Mouse (Mus musculus) lung, postnatal 0 days (tissue): ENCODE results near the gene Gm9821. TPM values are rescaled to one million over a fixed set of nuclear protein-coding genes. Genes with fewer than 3 reads are reported as not detected.

Experiments
- ATAC-seq: fragments of 200-750 bp; cut with Nextera tagmentation; 2 replicates; pipeline ENCODE4 v1.8.0; 2017; ENCODE audit warnings: moderate library complexity
- DNase-seq: peaks from one replicate; pipeline ENCODE4 v3.0.0-alpha.2; 2016; ENCODE audit warnings: low spot score
- H3K27ac ChIP-seq: fragments of 300-500 bp; sonication (generic); 2 replicates; pipeline ENCODE4 v1.5.1; 2014; ENCODE audit warnings: antibody characterized with exemption, mild to moderate bottlenecking, low read length, mixed read lengths
- H3K27me3 ChIP-seq: fragments of 300-500 bp; sonication (generic); replicated peaks from 2 replicates; pipeline ENCODE4 v1.6.1; 2014; ENCODE audit warnings: low read length, mixed read lengths; ENCODE audit not compliant: insufficient read depth
- H3K36me3 ChIP-seq: fragments of 300-500 bp; sonication (generic); 2 replicates; pipeline ENCODE4 v1.6.1; 2014; ENCODE audit warnings: low read length, mixed read lengths; ENCODE audit not compliant: insufficient read depth
- H3K4me1 ChIP-seq: fragments of 300-500 bp; sonication (generic); 2 replicates; pipeline ENCODE4 v1.6.1; 2014; ENCODE audit warnings: antibody characterized with exemption, low read depth, low read length, mixed read lengths; ENCODE audit not compliant: insufficient read depth
- H3K4me2 ChIP-seq: fragments of 300-500 bp; sonication (generic); replicated peaks from 2 replicates; pipeline ENCODE4 v1.6.1; 2014; ENCODE audit warnings: low read depth, mild to moderate bottlenecking, low read length, moderate library complexity, mixed read lengths
- H3K4me3 ChIP-seq: fragments of 300-500 bp; sonication (generic); 2 replicates; pipeline ENCODE4 v1.5.1; 2014; ENCODE audit warnings: low read depth, low read length
- H3K9ac ChIP-seq: fragments of 300-500 bp; sonication (generic); replicated peaks from 2 replicates; pipeline ENCODE4 v1.6.1; 2014; ENCODE audit warnings: low read depth, mild to moderate bottlenecking
- H3K9me3 ChIP-seq: fragments of 300-500 bp; sonication (generic); 2 replicates; pipeline ENCODE4 v1.6.1; 2016; ENCODE audit warnings: low read length, mixed read lengths
- CTCF ChIP-seq: IDR thresholded peaks from 2 replicates; pipeline ENCODE4 v1.5.1; 2016; ENCODE audit warnings: antibody characterized with exemption, mild to moderate bottlenecking
- EP300 ChIP-seq: IDR thresholded peaks from 2 replicates; pipeline ENCODE4 v1.6.1; 2016; ENCODE audit warnings: antibody characterized with exemption, mild to moderate bottlenecking, control low read depth
- WGBS: fragments of 180-500 bp; shearing (Covaris S2); extraction: QIAGEN DNeasy Blood & Tissue Kit; methylation state at CpG from one replicate; pipeline ENCODE4 v1.1.7; 2014; 5-methylcytosine and 5-hydroxymethylcytosine counted together
- polyA plus RNA-seq: library from polyadenylated mRNA; unstranded; fragments of >200 nt; fragmentation: Nextera tagmentation; extraction: Ambion mirVana; gene quantifications from 2 replicates; pipeline ENCODE4 v1.2.1, GENCODE M21; 2015

Gm9821 gene
- polyA plus RNA-seq, 1 experiment from 2014 or later = 0.14 TPM

DNA sequence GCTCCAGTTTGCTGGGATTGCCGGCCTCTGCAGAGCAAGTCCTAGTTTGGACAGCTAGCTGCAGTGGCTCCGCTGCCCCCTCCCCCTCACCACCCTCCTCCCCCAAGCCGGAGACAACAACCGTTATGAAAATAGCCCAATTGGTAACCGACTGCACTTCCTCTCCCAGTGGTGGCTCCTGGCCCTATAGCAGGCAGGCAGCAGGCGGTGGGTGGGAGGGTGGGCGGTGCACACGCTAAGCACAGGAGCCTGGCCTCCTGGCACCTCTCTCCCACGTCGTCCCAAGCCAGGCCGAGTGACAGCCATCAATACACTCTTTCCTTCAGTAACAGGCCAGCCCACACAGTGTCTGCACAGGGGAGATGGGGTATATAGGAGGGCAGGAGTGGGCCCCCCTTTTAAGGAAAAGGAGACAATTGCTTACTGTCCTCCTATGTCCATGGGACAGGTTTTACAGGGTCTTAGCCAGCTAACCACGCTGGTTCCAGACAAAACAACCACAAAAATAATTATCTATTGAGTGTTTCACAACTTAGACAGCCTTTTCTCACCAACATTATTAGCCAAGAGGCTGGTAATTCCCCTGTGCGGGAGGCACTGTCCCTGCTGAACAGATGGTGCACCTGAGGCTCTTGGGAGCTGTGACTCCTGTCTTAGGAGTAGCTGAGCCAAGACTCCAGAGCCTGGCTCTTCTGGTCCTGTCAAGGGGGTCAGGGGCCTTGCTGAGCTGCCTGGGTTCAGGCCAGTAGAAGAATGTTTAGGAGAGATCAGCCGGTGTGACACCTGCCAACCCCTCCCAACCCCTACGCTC is 5.0 kb downstream of the Gm9821 start:
- TF ChIP-seq CTCF (no peak), EP300 (no peak)
- ATAC-seq = peak; percentile 51
- H3K4me1 ChIP-seq = peaks cover 44% of the 10 kb centered on the region
- H3K9ac ChIP-seq = 0 out of 2 replicates have a peak overlapping the region, but pooled peaks have one; percentile 13
- no peaks in the 10 kb centered on the region for H3K36me3 ChIP-seq
- H3K4me3 ChIP-seq = no peak overlapping the region
- peak; percentile 78 for DNase-seq
- H3K27me3 ChIP-seq = no peaks in the 10 kb centered on the region
- H3K27ac ChIP-seq = peak overlapping the region; percentile 74
- no peaks in the 10 kb centered on the region for H3K9me3 ChIP-seq
- WGBS = 19% methylated on average over 14 of the region's 15 CpGs
- peak overlapping the region; percentile 44 for H3K4me2 ChIP-seq

DNA sequence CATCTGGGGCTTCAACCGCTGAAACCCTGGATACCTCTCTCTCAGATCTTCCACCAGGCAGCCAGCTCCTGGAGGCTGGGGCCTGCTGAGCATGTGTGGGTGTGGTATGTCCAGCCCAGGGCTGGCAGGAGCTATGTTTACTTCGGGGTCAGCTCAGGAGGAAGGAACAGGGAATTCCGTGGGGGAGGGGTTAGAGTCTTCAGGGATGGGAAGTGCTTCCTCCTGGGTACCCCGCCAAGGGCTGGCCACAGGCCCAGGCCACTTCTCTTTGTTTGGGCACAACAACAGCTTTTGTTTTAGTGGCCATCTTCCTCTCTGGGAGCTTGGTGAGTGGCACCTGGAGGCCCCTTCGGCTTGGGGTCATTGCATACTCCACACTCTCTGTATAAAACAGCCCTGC is 8.3 kb downstream of the Gm9821 start:
- ATAC-seq (peak; percentile 92), DNase-seq (peak; percentile 94)
- 8% methylated on average over 5 of the region's 5 CpGs for WGBS
- Histone ChIP-seq H3K27me3 (no peaks in the 10 kb centered on the region), H3K4me3 (no peak overlapping the region), H3K4me2 (no peak overlapping the region), H3K4me1 (peaks cover 43% of the 10 kb centered on the region), H3K27ac (peak overlapping the region; percentile 68), H3K9ac (no peak overlapping the region; the same call in 1 of the 2 replicates), H3K36me3 (no peaks in the 10 kb centered on the region), H3K9me3 (no peaks in the 10 kb centered on the region)
- TF ChIP-seq EP300 (peak; percentile 84), CTCF (peak; percentile 37)

GRCm38 (mm10) chr2:91955121-91955591 is 9.7 kb downstream of the Gm9821 start:
- H3K4me1 ChIP-seq = peaks cover 32% of the 10 kb centered on the region

GRCm38 (mm10) chr2:91955875-91956274 is 10.4 kb downstream of the Gm9821 start:
- H3K27ac ChIP-seq = peak overlapping the region; percentile 68; the same call in 1 of the 2 replicates
- DNase-seq (no peak), ATAC-seq (no peak)
- TF ChIP-seq EP300 (no peak), CTCF (no peak)
- no peak overlapping the region for H3K4me2 ChIP-seq
- no peaks in the 10 kb centered on the region for H3K36me3 ChIP-seq
- 68% methylated on average over 6 of the region's 6 CpGs for WGBS
- no peaks in the 10 kb centered on the region for H3K27me3 ChIP-seq
- no peak overlapping the region for H3K4me3 ChIP-seq
- H3K9me3 ChIP-seq = no peaks in the 10 kb centered on the region
- peaks cover 25% of the 10 kb centered on the region for H3K4me1 ChIP-seq
- 0 out of 2 replicates have a peak overlapping the region, but pooled peaks have one; percentile 16 for H3K9ac ChIP-seq

More at GRCm38 (mm10) chr2:91955121-91955591, 9.7 kb downstream of the Gm9821 start:
- WGBS = 41% methylated on average over 4 of the region's 4 CpGs
- H3K9ac ChIP-seq = no peak overlapping the region
- H3K4me3 ChIP-seq = no peak overlapping the region
- TF ChIP-seq EP300 (no peak), CTCF (no peak)
- no peaks in the 10 kb centered on the region for H3K27me3 ChIP-seq
- peak overlapping the region; percentile 68 for H3K27ac ChIP-seq
- DNase-seq = no peak
- no peaks in the 10 kb centered on the region for H3K9me3 ChIP-seq
- H3K36me3 ChIP-seq = no peaks in the 10 kb centered on the region
- H3K4me2 ChIP-seq = no peak overlapping the region
- ATAC-seq = no peak

GRCm38 (mm10) chr2:91957096-91957495 is 11.6 kb downstream of the Gm9821 start:
- TF ChIP-seq CTCF = no peak
- TF ChIP-seq EP300 = no peak
- H3K27me3 ChIP-seq = no peaks in the 10 kb centered on the region
- ATAC-seq (peak; percentile 18), DNase-seq (peak; percentile 42)
- no peak overlapping the region for H3K4me3 ChIP-seq
- H3K4me2 ChIP-seq = no peak overlapping the region
- H3K27ac ChIP-seq = peak overlapping the region; percentile 15; the same call in 1 of the 2 replicates
- no peak overlapping the region for H3K9ac ChIP-seq
- no peaks in the 10 kb centered on the region for H3K36me3 ChIP-seq
- H3K4me1 ChIP-seq = peaks cover 28% of the 10 kb centered on the region
- H3K9me3 ChIP-seq = no peaks in the 10 kb centered on the region
- WGBS = 7% methylated on average over 3 of the region's 4 CpGs

DNA sequence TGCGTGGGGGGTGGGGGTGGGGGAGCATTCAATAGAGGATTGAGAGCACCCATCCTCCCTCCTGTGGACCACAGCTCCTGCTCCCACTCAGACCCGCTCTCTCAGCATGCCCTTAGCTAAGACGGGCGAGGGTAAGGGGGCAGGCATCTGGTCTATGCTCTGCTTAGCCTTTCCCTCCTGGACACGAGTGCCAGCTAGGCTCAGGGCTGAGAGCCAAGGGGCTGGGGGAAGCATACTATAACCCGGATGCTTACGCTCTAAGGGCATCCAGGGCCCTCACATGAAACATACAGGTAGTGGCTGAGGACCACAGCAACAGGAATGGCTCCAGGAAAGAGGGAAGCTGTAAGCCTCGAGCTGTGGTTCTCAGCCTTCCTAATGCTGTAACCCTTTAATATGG is 12.5 kb downstream of the Gm9821 start:
- Histone ChIP-seq H3K4me1 (peaks cover 34% of the 10 kb centered on the region), H3K4me2 (no peak overlapping the region), H3K4me3 (no peak overlapping the region), H3K9me3 (no peaks in the 10 kb centered on the region), H3K36me3 (no peaks in the 10 kb centered on the region), H3K9ac (no peak overlapping the region), H3K27me3 (no peaks in the 10 kb centered on the region), H3K27ac (no peak overlapping the region)
- 79% methylated on average over 8 of the region's 8 CpGs for WGBS
- no peak for ATAC-seq
- no peak for DNase-seq
- TF ChIP-seq CTCF (no peak), EP300 (no peak)
